Mouse (Mus musculus) olfactory bulb, adult 2 months (tissue): Measurements from ENCODE around the gene Pdcd4. TPM values are rescaled to one million over a fixed set of nuclear protein-coding genes. Genes with fewer than 3 reads are reported as not detected.

Source experiments
- H3K27ac ChIP-seq: fragments of 200-500 bp; 2 replicates; pipeline ENCODE4 v1.5.1; 2012; ENCODE audit warnings: low read depth, low read length; ENCODE audit not compliant: insufficient read depth
- H3K4me1 ChIP-seq: fragments of 200-500 bp; 2 replicates; pipeline ENCODE4 v1.6.1; 2012; ENCODE audit warnings: low read length; ENCODE audit not compliant: control insufficient read depth, insufficient read depth
- H3K4me3 ChIP-seq: fragments of 200-500 bp; 2 replicates; pipeline ENCODE4 v1.5.1; 2012; ENCODE audit warnings: mild to moderate bottlenecking, low read depth, low read length, moderate library complexity; ENCODE audit not compliant: insufficient read depth
- CTCF ChIP-seq: fragments of 200-500 bp; IDR thresholded peaks from 2 replicates; pipeline ENCODE4 v1.5.1; 2012; ENCODE audit warnings: low read depth, mild to moderate bottlenecking, low read length, moderate library complexity; ENCODE audit not compliant: insufficient read depth
- POLR2A ChIP-seq: fragments of 200-500 bp; IDR thresholded peaks from 2 replicates; pipeline ENCODE4 v1.6.1; 2012; ENCODE audit warnings: mild to moderate bottlenecking, low read depth, low read length, moderate library complexity; ENCODE audit not compliant: insufficient read depth
- WGBS: fragments of 180-500 bp; shearing (Covaris S2); methylation state at CpG from one replicate; pipeline ENCODE4 v1.1.7; 2018; 5-methylcytosine and 5-hydroxymethylcytosine counted together
- polyA plus RNA-seq: library from polyadenylated mRNA; stranded (reverse); fragments of >200 nt; gene quantifications from 2 replicates; pipeline ENCODE4 v1.2.4, GENCODE M21; 2012; ENCODE audit warnings: low replicate concordance; ENCODE audit not compliant: missing spikeins, insufficient read depth, insufficient read length

Gene Pdcd4
- polyA plus RNA-seq, 1 experiment, result not detected

DNA sequence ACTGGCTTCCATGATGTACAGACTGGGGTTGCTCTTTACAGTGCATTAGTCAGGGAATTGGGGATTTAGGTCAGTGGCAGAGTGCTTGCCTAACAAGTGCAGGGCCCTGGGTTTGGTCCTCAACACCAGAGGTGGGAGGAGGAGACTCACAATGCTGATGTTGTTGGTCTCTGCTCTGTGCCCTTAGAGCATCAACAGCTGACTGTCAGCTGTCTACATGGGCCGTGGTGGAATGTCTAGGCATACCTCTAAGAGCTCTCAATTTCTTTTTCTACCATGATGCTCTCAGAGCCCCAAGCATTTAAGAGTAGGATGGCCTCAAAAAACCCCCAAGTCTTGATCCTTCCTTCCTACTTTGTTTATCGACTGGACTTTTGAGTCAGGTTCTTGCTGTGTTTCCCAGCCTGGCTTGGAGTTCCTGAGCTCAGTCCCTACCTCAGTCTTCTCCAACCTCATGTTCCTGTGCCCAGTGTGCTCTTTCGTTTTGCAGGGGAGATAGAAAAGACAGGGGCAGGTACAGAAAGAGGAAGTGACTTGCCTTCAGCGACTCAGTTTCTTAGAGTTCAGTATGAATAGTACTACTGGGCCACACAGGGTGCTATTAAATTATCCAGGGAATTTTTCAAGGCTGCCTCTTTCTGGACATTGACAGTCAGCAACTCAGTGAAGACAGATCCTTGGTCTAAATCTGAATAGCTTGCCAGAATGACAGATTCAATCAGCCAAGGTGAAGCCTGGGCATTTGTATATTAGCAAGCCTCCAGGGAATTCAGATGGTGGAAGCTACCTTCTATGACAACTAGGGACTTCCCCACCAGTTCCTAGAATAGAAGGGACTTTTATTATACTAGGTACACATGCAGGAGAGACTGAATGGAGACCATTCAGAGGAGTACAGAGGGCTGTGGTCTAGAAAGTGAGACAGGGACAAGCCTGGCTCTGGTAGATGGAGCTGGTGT is 22.3 kb upstream of the Pdcd4 start:
- WGBS, result 80% methylated on average over 4 of the region's 4 CpGs
- Histone ChIP-seq H3K4me1 (no peaks in the 10 kb centered on the region), H3K27ac (no peak overlapping the region), H3K4me3 (no peak overlapping the region)
- TF ChIP-seq POLR2A, result no peak
- TF ChIP-seq CTCF, result no peak

DNA sequence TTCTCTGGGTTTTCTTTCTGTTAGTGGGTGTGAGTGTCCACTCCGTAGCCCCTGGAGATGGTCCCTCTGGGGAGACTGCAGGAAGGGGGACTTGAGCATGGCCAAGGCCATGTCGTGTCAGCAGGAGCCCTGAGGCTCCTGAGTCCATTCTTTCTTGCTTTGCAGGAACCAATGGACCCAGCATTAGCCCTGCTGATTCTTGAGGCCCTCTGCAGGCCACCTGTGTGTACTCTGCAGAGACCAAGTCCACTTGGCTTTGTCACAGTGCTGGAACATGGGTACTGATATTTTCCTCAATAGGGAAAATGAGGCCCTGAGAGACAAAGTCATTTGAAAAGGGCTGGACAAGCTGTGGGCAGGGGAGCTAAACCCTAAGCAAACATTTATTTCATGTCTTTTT is 21.5 kb upstream of the Pdcd4 start:
- TF ChIP-seq CTCF (no peak), POLR2A (no peak)
- H3K4me3 ChIP-seq, result no peak overlapping the region
- no peak overlapping the region for H3K27ac ChIP-seq
- H3K4me1 ChIP-seq, result no peaks in the 10 kb centered on the region
- 68% methylated on average over 2 of the region's 2 CpGs for WGBS

DNA sequence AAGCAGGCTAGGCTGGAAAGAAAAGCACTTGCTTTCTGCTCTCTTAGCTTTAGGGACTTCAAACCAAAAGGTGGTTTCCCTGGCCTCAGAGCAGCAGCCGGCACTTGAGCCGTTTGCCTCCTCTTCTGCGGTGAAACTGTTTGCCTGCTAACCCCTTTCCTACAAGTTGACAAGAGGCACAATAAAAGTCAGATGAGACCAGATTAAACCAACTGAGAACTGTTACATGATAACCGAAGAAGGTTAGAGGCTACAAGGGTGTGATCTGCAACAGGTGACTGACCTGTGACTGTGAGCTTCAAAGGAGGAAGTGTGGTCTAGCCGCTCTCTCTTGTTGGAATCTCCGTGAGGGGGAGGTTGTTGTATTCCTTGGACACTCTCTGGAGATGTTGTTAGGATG is 20.5 kb upstream of the Pdcd4 start:
- no peak overlapping the region for H3K27ac ChIP-seq
- 93% methylated on average over 6 of the region's 6 CpGs for WGBS

DNA sequence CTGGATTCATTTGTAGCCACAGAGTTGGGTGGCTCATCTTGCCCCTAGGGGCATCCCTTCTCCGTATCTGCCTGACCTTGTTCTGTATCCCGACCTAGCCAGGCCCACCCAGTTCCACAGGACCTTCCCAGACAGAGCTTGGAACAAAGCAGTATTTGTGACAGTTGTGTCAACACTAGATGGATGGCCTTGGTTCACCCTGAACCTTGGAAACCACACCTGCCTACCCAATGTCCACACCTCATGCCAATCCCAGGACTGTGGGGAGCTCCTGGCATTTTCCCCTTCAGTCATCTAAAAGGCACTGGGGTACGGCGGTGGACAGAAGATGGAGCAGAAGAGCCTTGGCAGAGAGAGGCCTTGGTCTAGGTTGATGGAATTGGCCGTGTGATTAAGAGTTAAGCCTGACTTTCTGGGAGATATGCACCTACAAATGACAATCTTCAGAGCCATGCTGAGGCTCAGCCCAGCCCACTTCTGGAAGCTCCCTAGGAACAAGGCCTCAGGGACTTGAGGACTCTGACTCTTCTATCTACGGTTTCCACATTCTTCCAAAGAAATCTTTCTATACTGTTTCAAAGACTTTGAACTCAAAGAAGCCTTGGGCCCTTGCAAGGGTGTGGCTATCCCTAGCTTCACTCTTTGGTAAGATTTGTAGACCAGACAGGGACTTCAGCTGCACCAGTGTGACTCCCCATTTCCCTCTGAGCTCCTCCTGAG is 18.9 kb upstream of the Pdcd4 start:
- no peak overlapping the region for H3K27ac ChIP-seq
- no peaks in the 10 kb centered on the region for H3K4me1 ChIP-seq
- no peak for TF ChIP-seq CTCF
- H3K4me3 ChIP-seq, result no peak overlapping the region
- 94% methylated on average over 6 of the region's 6 CpGs for WGBS

More for the DNA sequence above, 20.5 kb upstream of the Pdcd4 start:
- Histone ChIP-seq H3K4me3 (no peak overlapping the region), H3K4me1 (no peaks in the 10 kb centered on the region)
- TF ChIP-seq CTCF, result no peak
- TF ChIP-seq POLR2A, result no peak

DNA sequence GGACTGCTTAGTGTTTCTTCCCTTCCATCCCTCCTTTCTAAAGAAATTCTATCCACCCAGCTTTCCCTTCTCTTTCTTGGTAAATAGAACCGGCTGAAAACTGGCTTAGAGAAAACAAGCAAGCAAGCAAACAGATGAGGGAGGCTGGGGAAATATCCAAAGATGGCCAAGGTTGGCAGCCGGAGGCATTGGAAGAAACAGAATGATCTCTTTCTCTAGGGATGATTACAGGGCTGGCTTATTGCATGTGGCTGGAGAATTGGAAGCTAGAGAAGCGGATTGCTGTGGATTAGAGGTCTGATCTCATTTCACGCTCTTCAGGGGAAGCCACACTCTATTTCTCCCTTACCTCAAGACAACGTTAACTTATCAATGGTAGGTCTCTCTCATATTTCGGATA is 16.8 kb upstream of the Pdcd4 start:
- H3K4me3 ChIP-seq, result no peak overlapping the region
- no peak overlapping the region for H3K27ac ChIP-seq
- no peaks in the 10 kb centered on the region for H3K4me1 ChIP-seq
- WGBS, result 53% methylated on average over 6 of the region's 6 CpGs
- no peak for TF ChIP-seq CTCF
- TF ChIP-seq POLR2A, result no peak

DNA sequence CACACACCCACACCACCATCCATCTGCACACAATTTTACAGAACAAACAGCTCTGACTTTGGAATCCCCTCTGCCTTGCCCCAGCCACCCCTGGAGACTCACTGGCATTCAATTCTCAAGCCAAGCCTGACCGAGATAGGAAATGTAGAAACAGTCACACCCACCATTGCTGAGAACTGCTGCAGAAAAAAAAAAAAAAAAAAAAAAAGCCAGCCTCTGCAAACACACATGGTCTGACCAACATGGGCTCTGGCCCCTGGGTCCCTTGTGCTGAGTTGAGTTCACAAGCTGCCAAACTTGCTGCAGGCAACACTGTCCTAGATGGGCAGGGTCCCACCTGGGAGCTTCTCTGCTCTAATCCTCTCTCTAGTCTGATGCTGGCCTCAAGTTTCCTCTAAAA is 14.3 kb upstream of the Pdcd4 start:
- H3K4me1 ChIP-seq, result no peaks in the 10 kb centered on the region
- no peak overlapping the region for H3K27ac ChIP-seq
- TF ChIP-seq POLR2A, result no peak
- no peak for TF ChIP-seq CTCF
- no peak overlapping the region for H3K4me3 ChIP-seq
- WGBS, result 81% methylated on average over 1 of the region's 1 CpGs

DNA sequence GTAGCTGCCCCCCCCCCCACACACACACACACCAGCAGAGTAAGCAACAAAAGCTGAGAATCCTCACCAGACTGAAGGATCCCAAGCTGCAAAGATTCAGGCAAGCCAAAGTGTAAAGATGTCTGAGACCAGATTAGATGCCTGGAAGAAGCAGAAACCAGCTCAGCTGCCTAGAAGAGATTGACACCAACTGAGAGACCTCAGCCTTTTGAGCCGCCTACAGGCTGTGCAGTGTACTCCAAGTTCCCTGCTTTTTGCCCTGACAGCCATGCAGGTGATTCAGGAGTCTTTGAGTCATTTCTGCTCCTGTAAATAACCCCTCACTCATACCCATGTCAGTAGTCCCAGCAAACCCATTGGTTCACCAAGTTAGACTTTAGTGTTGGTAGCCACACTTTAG is 11.6 kb upstream of the Pdcd4 start:
- TF ChIP-seq CTCF (no peak), POLR2A (no peak)
- peaks cover 3% of the 10 kb centered on the region; the same call in 1 of the 2 replicates for H3K4me1 ChIP-seq

DNA sequence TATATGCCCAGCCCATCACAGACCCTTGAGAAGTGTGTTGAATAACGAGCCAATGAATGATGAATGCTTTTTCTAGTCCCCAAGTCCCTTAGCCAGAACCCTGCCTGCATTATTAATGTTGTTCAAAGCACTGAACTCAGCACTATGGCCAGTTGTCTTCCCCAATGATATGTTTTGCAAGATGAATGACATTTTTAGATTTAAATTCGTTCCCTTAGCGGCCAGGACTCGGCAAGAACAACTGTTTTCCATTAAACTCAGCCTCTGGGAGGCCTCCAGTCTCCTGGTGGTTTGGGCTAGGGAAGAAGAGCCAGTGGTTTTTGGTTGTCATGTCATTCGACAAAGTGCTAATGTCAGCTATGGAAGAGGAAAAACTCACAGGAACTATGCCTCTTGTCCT is 10.2 kb upstream of the Pdcd4 start:
- H3K27ac ChIP-seq, result no peak overlapping the region
- H3K4me1 ChIP-seq, result peaks cover 3% of the 10 kb centered on the region; the same call in 1 of the 2 replicates
- TF ChIP-seq CTCF, result no peak
- WGBS, result 60% methylated on average over 5 of the region's 5 CpGs
- no peak overlapping the region for H3K4me3 ChIP-seq

More for the DNA sequence above, 11.6 kb upstream of the Pdcd4 start:
- 90% methylated on average over 1 of the region's 1 CpGs for WGBS
- H3K4me3 ChIP-seq, result no peak overlapping the region
- no peak overlapping the region for H3K27ac ChIP-seq

DNA sequence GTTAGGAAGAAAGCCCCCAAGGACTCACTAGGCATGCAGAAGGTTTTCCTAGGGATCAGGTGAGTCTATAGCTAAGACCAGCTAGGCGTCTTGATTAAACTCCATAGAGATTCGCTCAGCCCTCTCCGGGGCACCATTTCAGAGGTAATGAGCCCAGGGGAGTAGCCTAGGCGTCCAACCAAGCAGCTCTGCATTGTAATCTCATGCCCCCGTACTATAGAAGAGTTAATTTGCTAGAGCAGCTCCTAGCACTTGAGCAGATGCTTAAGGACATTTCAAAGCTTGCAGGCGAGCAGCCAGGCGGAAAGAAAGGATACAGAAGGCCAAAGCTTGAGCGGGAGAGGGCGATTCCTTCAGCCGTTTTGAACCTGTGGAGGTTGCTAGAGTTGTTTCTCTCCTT is 6.6 kb upstream of the Pdcd4 start:
- WGBS, result 46% methylated on average over 10 of the region's 10 CpGs
- H3K27ac ChIP-seq, result no peak overlapping the region
- H3K4me1 ChIP-seq, result peaks cover 3% of the 10 kb centered on the region; the same call in 1 of the 2 replicates
- H3K4me3 ChIP-seq, result no peak overlapping the region
- TF ChIP-seq POLR2A (no peak), CTCF (no peak)
